Mouse (Mus musculus) cerebellum, adult (tissue): ENCODE data around the gene Pygl.
A peak's percentile ranks its signal among the peaks of the same experiment; 100 is the strongest.
"Not testable (repeated sequence)": the region's sequence is repeated elsewhere in the genome, so short reads cannot be mapped to it uniquely, and the experiment has no call there.

Source experiments
- ATAC-seq: cut with Nextera tagmentation; 2 replicates; pipeline ENCODE4 v1.9.2; 2017; ENCODE audit warnings: mild to moderate bottlenecking, moderate library complexity, mixed read lengths; ENCODE audit not compliant: insufficient number of reproducible peaks, low FRiP score, low TSS enrichment

Gene Pygl

GRCm38 (mm10) chr12:70164741-70165140 is 66.5 kb downstream of the Pygl start:
- no peak for ATAC-seq

DNA sequence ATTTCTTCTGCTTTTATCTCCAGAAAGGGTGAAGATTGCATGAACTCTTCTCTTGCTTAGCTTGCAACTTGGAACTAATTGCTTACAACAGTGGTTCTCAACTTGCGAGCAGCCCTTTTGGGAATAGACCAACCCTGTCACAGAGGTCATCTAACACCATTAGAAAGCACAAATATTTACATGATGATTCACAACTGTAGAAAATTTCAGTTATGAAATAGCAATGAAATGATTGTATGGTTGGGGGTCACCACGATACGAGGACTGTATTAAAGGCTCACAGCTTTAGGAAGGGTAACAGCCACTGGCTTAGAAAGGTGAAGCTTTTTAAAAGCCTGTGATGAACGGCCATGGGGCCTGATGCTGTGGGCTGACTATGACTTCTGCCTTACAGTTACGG is 70.2 kb downstream of the Pygl start:
- no peak for ATAC-seq

DNA sequence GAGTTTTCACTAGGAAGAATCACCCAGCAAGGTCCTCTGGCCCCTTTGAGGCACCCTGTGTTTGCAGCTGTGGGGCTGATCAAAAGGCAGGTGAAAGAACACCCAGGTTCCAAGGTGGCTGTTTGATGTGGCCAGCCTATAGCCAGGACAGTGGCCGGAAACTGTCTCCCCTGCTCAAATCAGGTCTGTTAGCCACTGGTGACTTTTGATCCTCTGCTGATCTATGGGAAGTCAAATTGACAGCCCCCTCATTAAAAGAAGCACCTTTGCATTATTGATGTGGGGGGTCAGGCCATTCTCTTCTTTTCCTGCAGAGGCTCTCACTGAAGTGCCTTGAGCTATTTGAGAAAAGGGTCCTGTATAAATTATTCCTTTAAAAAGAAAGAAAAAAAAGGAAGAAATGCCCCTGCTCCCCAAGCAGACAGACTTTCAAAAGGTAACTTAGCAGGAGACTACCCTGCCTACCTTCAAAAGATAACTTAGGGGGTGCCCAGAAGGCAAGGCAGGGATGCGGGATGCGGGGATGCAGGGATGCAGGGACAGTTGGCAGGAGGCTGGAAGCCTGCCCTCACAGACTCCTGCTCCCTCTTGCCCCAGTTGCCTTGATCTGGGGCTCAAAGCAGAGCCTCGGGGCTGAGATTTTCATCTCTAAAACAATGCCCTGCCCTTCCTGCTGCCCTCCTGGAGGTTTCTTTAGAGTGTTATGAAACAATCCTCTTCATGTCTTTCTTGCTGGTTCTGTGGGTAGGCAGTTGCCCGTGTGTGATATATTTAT is 73.8 kb downstream of the Pygl start:
- 0 out of 2 replicates have a peak, but pooled peaks have one; percentile 31 for ATAC-seq

DNA sequence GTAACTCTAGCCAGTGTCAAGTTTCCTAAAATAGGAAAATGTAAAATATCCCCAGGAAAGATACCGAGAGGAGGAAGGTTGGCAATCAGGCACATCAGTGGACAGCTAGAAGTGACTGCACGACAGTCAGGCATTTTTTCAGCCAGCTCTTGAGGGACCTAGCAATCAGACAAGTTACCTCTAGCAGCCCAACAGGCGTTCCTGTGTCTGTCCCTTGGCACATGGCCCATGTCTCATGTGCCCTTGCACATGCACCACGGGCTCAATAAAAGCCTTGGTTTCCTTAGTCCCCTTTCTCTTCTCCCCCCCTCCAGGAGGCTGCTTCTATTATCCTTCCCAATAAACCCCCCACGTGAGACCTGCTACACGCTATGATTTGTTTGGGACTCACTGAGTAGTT is 75.1 kb downstream of the Pygl start:
- no peak for ATAC-seq

DNA sequence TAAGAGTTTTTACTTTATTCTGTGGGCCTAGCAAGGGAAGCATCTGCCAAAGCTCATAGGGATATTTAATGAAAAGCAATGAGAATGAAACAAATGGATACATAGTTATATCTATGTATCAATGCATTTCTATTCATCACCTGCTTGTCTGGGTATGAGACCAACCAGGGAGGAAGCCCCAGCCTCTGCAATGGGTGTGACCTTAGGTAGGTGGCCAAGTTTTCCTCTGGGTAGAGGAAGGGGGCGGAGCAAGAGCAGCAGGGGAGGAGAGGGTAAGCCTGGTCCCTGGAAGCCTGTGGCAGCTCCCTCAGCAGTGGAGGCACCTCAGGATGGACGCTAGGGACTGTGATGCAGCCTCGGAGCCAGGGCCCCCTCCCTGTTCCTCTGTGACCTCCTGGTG is 77.4 kb downstream of the Pygl start, which contains the start of gene Abhd12b:
Abhd12b (plus strand) TSS at position 301 of the 400 bp plus-strand sequence.
- no peak for ATAC-seq

- ATAC-seq, result no peak
Observed at GRCm38 (mm10) chr12:70148631-70149265, 82.5 kb downstream of the Pygl start.

GRCm38 (mm10) chr12:70147986-70148630 is 83.2 kb downstream of the Pygl start:
- no peak for ATAC-seq

- ATAC-seq, result no peak
Observed at GRCm38 (mm10) chr12:70145586-70145985, 85.7 kb downstream of the Pygl start.

- 0 out of 2 replicates have a peak, but pooled peaks have one; percentile 61 for ATAC-seq
Observed at GRCm38 (mm10) chr12:70144637-70145448, 86.4 kb downstream of the Pygl start.

GRCm38 (mm10) chr12:70144106-70144587 is 87.1 kb downstream of the Pygl start:
- ATAC-seq, result not testable (repeated sequence)

GRCm38 (mm10) chr12:70140993-70141576 is 90.2 kb downstream of the Pygl start:
- no peak for ATAC-seq
